Mouse (Mus musculus) myocyte (in vitro differentiated cells): ENCODE measurements around the gene Sult1a1. TPM values are rescaled to one million over a fixed set of nuclear protein-coding genes. Genes with fewer than 3 reads are reported as not detected.

ENCODE experiments used
- H3K27me3 ChIP-seq: one replicate; pipeline ENCODE4 v1.6.1; 2011; ENCODE audit not compliant: control insufficient read depth, insufficient read depth, insufficient read length
- H3K36me3 ChIP-seq: one replicate; pipeline ENCODE4 v1.6.1; 2011; ENCODE audit not compliant: control insufficient read depth, insufficient read depth
- H3K4me2 ChIP-seq: one replicate; pipeline ENCODE4 v1.6.1; 2011; ENCODE audit warnings: low read depth, control low read depth
- H3K4me3 ChIP-seq: one replicate; pipeline ENCODE4 v1.5.1; 2011; ENCODE audit warnings: mild to moderate bottlenecking, control low read depth, moderate library complexity
- H3K79me2 ChIP-seq: one replicate; pipeline ENCODE4 v1.6.1; 2011; ENCODE audit not compliant: control insufficient read depth, insufficient read depth
- H3ac ChIP-seq: one replicate; pipeline ENCODE4 v1.6.1; 2011; ENCODE audit not compliant: control insufficient read depth, insufficient read length
- CEBPB ChIP-seq: IDR thresholded peaks from 2 replicates; pipeline ENCODE4 v1.6.1; 2011; ENCODE audit warnings: mild to moderate bottlenecking, moderate library complexity; ENCODE audit not compliant: poor library complexity, insufficient read depth, severe bottlenecking
- E2F4 ChIP-seq: IDR thresholded peaks from one replicate; pipeline ENCODE4 v1.6.1; 2011; ENCODE audit warnings: mild to moderate bottlenecking, control low read depth, moderate library complexity; ENCODE audit not compliant: insufficient read depth
- MAX ChIP-seq: IDR thresholded peaks from one replicate; pipeline ENCODE4 v1.6.1; 2011; ENCODE audit warnings: low read depth, mild to moderate bottlenecking, control low read depth
- MYOD1 ChIP-seq, 3 experiments: IDR thresholded peaks; one replicate each; pipeline ENCODE4 v1.6.1; 2011; ENCODE audit warnings: control low read depth in 2 of 3, low read depth in 2 of 3, mild to moderate bottlenecking in 2 of 3, moderate library complexity in 1 of 3; ENCODE audit not compliant: insufficient read length in 2 of 3, control insufficient read depth in 1 of 3
- MYOG ChIP-seq, 3 experiments: IDR thresholded peaks; one replicate each; pipeline ENCODE4 v1.6.1; 2011; ENCODE audit warnings: control low read depth in 2 of 3, low read depth in 2 of 3, mild to moderate bottlenecking in 2 of 3; ENCODE audit not compliant: insufficient read length in 2 of 3, control insufficient read depth in 1 of 3, insufficient read depth in 1 of 3
- POLR2A ChIP-seq: IDR thresholded peaks from one replicate; pipeline ENCODE4 v1.6.1; 2011; ENCODE audit warnings: low read depth, mild to moderate bottlenecking, control low read depth, moderate library complexity; ENCODE audit not compliant: insufficient read length
- POLR2AphosphoS2 ChIP-seq: IDR thresholded peaks from one replicate; pipeline ENCODE4 v1.6.1; 2011; ENCODE audit warnings: low read depth, control low read depth; ENCODE audit not compliant: insufficient read length
- REST ChIP-seq: IDR thresholded peaks from one replicate; pipeline ENCODE4 v1.6.1; 2011; ENCODE audit warnings: mild to moderate bottlenecking, control low read depth, moderate library complexity; ENCODE audit not compliant: insufficient read depth, insufficient read length
- SRF ChIP-seq: IDR thresholded peaks from one replicate; pipeline ENCODE4 v1.6.1; 2011; ENCODE audit warnings: low read depth; ENCODE audit not compliant: control insufficient read depth, insufficient read length
- TCF12 ChIP-seq: IDR thresholded peaks from one replicate; pipeline ENCODE4 v1.6.1; 2011; ENCODE audit warnings: mild to moderate bottlenecking, control low read depth; ENCODE audit not compliant: poor library complexity, insufficient read depth, severe bottlenecking
- TCF3 ChIP-seq: IDR thresholded peaks from one replicate; pipeline ENCODE4 v1.6.1; 2011; ENCODE audit warnings: low read depth, control low read depth; ENCODE audit not compliant: insufficient read length
- USF1 ChIP-seq: IDR thresholded peaks from one replicate; pipeline ENCODE4 v1.6.1; 2011; ENCODE audit warnings: low read depth, mild to moderate bottlenecking, control low read depth, moderate library complexity
- polyA plus RNA-seq: library from polyadenylated mRNA; unstranded; fragments of >200 nt; fragmentation: generic; extraction: Trizol; gene quantifications from one replicate; pipeline ENCODE4 v1.2.1, GENCODE M21; 2012; ENCODE audit warnings: missing spikeins

Sult1a1 gene
- polyA plus RNA-seq, 1 experiment: not detected

DNA sequence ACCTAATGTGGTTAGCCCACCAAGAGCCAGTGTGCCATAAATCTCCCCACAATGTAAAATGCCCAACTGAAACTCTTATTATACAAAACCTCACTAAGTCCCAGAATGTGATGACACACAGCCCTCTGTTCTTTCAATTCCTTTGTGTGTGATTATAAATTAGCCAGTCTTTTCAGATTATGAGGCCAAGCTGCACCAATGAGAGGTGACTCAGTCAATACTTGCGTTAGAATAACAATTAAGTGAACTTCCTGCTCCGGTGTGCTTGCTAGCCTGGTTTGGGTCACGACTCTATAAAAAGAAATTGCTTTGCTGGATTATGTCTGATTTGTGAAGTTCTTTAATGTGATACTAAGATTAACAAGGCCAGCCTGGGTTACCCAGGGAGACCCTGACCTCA lies 46.3 kb downstream of the Sult1a1 start:
- H3K36me3 ChIP-seq: no peaks in the 10 kb centered on the region
- H3K27me3 ChIP-seq: no peaks in the 10 kb centered on the region
- no peak overlapping the region for H3K4me3 ChIP-seq
- H3ac ChIP-seq: no peak overlapping the region
- TF ChIP-seq MYOG (IDR thresholded peaks at IDR 0.05; ENCODE audit: control insufficient read depth in 1 of 3, insufficient read depth in 1 of 3, insufficient read length in 2 of 3, low read depth in 2 of 3) (no peak), TCF3 (no peak), SRF (no peak), E2F4 (no peak), POLR2AphosphoS2 (no peak), MYOD1 (IDR thresholded peaks at IDR 0.05; ENCODE audit: control insufficient read depth in 1 of 3, insufficient read length in 2 of 3, low read depth in 2 of 3) (no peak), TCF12 (no peak), REST (no peak), USF1 (no peak), CEBPB (no peak), POLR2A (no peak), MAX (no peak)
- peaks cover 3% of the 10 kb centered on the region for H3K79me2 ChIP-seq
- no peak overlapping the region for H3K4me2 ChIP-seq

DNA sequence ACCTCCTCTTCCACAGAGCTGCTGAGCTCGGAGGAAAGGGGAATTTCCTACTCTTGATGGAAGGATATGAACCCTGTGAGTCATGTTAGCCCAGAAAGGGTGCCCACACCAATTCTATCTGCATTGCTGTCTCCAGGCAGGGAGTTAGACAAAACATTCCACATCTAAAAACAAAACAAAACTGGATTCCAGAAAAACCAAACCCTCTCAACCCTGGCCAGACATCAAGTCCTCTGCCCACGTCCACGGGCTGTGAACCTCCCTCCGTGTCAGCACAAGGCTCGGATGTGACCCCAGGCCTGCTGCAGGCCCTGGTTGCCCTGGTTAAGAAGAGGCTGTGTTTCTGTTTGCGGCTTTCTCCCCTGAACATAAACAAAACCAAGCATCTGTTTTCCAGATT lies 48.1 kb downstream of the Sult1a1 start:
- Histone ChIP-seq H3K36me3 (peaks cover 10% of the 10 kb centered on the region), H3ac (no peak overlapping the region), H3K4me3 (no peak overlapping the region), H3K79me2 (peaks cover 21% of the 10 kb centered on the region), H3K27me3 (no peaks in the 10 kb centered on the region), H3K4me2 (peak overlapping the region; percentile 64)
- no peak for TF ChIP-seq TCF3
- no peak for TF ChIP-seq MYOG (IDR thresholded peaks at IDR 0.05; ENCODE audit: control insufficient read depth in 1 of 3, insufficient read depth in 1 of 3, insufficient read length in 2 of 3, low read depth in 2 of 3)
- TF ChIP-seq MYOD1 (IDR thresholded peaks at IDR 0.05; ENCODE audit: control insufficient read depth in 1 of 3, insufficient read length in 2 of 3, low read depth in 2 of 3): no peak
- no peak for TF ChIP-seq TCF12
- no peak for TF ChIP-seq POLR2A
- no peak for TF ChIP-seq POLR2AphosphoS2
- no peak for TF ChIP-seq E2F4
- no peak for TF ChIP-seq MAX
- no peak for TF ChIP-seq CEBPB

DNA sequence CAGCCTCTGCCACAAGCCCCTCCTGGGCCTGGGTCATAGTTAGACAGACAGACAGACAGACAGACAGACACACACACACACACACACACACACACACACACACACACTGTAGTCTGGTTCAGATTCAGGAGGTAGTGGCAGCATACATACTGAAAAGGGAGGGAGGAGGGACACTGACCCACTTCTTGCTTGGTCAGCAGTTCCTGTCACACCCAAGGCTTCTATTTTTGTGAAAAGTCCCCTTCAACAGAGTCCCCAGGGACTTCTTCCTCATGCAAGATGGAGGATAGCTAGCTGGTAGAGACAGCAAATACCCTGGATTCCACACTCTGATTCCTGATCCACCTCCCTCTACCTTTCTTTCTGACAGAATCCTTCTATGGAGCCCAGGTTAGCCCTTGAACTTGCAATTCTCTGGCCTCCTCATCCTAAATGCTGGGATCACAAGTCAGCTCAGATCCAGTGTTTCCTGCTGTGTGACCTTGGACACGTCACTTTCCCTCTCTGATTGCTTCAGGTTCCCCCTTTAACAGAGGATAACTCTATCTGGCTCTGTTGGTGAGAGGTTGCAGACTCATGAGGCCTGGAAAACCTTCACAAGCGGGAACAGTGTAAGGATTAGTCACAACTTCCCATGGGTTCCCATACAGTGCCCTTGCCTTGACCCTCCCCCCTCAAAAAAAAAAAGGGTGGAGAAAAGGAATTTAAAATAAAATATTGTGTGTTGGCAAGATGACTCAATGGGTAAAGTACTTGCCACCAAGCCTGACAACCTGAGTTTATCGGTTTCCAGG lies 50.2 kb downstream of the Sult1a1 start:
- H3K4me2 ChIP-seq: peak overlapping the region; percentile 64
- H3K27me3 ChIP-seq: no peaks in the 10 kb centered on the region

DNA sequence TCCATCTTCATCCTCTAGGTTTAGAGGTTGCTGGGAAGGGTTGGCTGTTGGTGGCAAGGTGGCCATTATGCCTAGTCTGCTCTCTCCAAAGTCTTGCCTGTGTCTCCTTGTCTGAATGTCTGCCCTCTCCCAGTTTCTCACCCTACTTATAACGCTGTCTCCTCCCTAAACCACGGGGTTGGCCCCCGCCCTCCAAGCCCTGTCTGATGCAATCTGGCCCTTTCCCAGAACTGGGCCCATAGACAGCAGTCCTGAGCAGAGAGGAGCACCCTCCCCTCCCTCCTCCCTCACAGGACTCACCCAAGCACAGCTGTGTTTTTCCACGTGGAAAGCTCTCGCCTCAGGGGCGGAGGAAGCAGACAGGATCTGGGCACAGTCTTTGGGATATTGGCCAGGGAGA lies 50.9 kb downstream of the Sult1a1 start:
- H3K79me2 ChIP-seq: peaks cover 24% of the 10 kb centered on the region

More for the DNA sequence above, 50.2 kb downstream of the Sult1a1 start:
- H3K79me2 ChIP-seq: peaks cover 24% of the 10 kb centered on the region
- no peak for TF ChIP-seq MYOD1 (IDR thresholded peaks at IDR 0.05; ENCODE audit: control insufficient read depth in 1 of 3, insufficient read length in 2 of 3, low read depth in 2 of 3)
- TF ChIP-seq TCF3: no peak
- no peak for TF ChIP-seq POLR2AphosphoS2
- no peak for TF ChIP-seq POLR2A
- no peak for TF ChIP-seq MAX
- no peak for TF ChIP-seq SRF
- TF ChIP-seq USF1: no peak
- TF ChIP-seq CEBPB: no peak
- no peak for TF ChIP-seq MYOG (IDR thresholded peaks at IDR 0.05; ENCODE audit: control insufficient read depth in 1 of 3, insufficient read depth in 1 of 3, insufficient read length in 2 of 3, low read depth in 2 of 3)
- TF ChIP-seq E2F4: no peak
- no peak for TF ChIP-seq REST
- peak overlapping the region; percentile 97 for H3K4me3 ChIP-seq
- H3ac ChIP-seq: peak overlapping the region; percentile 53
- H3K36me3 ChIP-seq: peaks cover 22% of the 10 kb centered on the region

More for the DNA sequence above, 50.9 kb downstream of the Sult1a1 start:
- Histone ChIP-seq H3K4me3 (peak overlapping the region; percentile 97), H3K4me2 (peak overlapping the region; percentile 96), H3ac (peak overlapping the region; percentile 53), H3K36me3 (peaks cover 28% of the 10 kb centered on the region), H3K27me3 (no peaks in the 10 kb centered on the region)
- TF ChIP-seq TCF12 (peak; percentile 69), SRF (peak; percentile 38), REST (no peak), MYOG (IDR thresholded peaks at IDR 0.05; ENCODE audit: control insufficient read depth in 1 of 3, insufficient read depth in 1 of 3, insufficient read length in 2 of 3, low read depth in 2 of 3) (peak; percentile 48 to 95 (median 66)), POLR2AphosphoS2 (peak; percentile 100), CEBPB (peak; percentile 92), TCF3 (no peak), USF1 (peak; percentile 38), POLR2A (peak; percentile 96), MAX (peak; percentile 78), MYOD1 (IDR thresholded peaks at IDR 0.05; ENCODE audit: control insufficient read depth in 1 of 3, insufficient read length in 2 of 3, low read depth in 2 of 3) (peak in 2 of 3 experiments; percentile 85 to 92), E2F4 (no peak)
